Mouse (Mus musculus) heart, postnatal 36 days (tissue): Measurements from ENCODE around the gene Bdh1. TPM values are rescaled to one million over a fixed set of nuclear protein-coding genes. Genes with fewer than 3 reads are reported as not detected.

Source experiments
- DNase-seq, 2 experiments: peaks; one replicate each; pipeline ENCODE4 v3.0.0; 2021 to 2022
- intact Hi-C: fragments of 180-260 bp; cut with DNase I; formaldehyde crosslinking; loops from one replicate; pipeline ENCODE4 v1.15.1; 2025
- total RNA-seq, 2 experiments: library from RNA; stranded (reverse); gene quantifications; 2 replicates each; pipeline ENCODE4 v1.2.3; 2021

Gene Bdh1
- total RNA-seq, 2 experiments from 2014 or later: 7.0 to 42.5 TPM

DNA sequence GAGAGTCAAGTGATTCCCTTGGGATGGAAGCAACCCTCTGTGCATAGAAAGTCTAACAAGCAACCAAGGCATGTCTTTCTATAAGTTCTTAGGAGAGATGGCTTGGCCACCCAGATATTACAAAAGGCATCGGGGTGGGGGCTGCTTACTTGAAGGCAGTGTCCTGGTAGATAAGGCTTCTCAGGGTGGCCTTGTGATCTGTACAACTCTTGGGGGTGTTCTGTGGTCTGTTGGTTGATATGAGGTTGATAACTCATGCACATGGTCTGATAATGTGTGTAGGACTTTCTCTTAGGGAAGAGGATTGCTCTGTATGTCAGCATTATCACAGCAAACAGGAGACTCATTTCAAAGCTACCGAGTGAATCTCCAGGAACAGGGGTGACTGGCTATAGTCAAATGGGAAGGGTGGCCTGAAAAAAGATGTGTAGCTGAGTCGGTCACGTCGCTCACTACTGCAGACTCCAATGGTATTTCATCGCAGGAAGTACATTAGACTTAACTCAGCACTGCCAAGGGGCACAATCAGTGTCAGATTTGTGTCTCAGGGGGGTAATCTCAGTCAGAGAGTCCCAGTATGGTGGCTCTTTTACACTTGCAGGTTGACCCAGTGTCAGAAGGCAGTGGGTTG, 4.5 kb downstream of the Bdh1 start:
- intact Hi-C loops: no loop called here
- DNase-seq: no peak

- no peak for DNase-seq
- intact Hi-C loops: no loop called here
Measured at GRCm38 (mm10) chr16:31428335-31428674, 6.2 kb downstream of the Bdh1 start.

- intact Hi-C loops: no loop called here
- DNase-seq: peak; percentile 15 to 27
Measured at GRCm38 (mm10) chr16:31428675-31429470, 6.8 kb downstream of the Bdh1 start.

GRCm38 (mm10) chr16:31429471-31430155, 7.5 kb downstream of the Bdh1 start:
- peak; percentile 83 to 90 for DNase-seq
- intact Hi-C loops: no loop called here

DNA sequence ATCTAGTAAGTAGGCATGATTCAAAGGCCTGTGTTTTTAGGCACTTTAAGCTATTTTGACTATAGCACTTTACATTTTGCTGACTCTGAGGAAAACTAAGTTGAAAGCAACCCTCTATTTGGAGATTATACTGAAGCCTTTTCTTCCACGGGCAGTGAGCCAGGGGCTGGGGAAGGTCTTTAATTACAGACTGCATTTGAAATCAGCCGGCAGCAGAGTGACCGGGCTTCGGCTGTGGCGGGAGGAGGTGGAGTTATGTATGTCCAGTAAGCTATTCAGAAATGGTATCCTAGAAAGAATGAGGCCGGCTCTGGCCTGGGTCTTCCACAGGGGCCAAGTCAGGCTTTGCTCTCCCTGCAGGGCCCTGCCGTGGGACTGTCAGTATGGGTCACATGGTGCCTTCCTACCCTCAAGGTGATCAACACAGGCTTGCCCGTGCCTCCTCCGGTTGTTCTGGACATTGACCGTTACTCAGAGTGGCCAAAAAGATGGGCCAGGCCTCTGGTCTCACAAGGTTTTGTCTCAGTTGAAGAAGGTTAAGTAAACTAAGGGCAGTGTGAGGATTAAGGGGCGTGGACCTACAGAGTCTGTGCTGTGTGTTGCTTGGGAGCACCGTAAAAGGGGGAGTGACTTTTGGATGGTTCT, 11.5 kb downstream of the Bdh1 start:
- intact Hi-C loops: no loop called here

DNA sequence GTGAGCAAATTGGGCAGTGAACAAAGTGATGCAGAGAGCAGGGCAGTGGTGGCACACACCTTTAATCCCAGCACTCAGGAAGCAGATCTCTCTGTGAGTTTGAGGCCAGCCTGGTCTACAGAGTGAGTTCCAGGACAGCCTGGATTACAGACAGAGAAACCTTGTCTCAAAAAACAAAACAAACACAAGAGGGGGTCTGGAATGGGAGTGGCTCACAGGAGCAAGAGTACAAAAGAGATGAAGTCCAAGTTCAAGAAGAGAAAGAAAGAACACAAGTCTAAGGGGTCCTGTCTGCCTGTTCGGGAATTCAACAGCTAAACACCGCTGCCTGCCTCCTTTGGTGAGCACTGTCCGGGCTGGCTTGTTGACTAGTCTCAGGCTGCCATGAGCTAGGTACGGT, 13.1 kb downstream of the Bdh1 start:
- DNase-seq: no peak
- intact Hi-C loops: no loop called here

More for the DNA sequence above, 11.5 kb downstream of the Bdh1 start:
- no peak for DNase-seq

DNA sequence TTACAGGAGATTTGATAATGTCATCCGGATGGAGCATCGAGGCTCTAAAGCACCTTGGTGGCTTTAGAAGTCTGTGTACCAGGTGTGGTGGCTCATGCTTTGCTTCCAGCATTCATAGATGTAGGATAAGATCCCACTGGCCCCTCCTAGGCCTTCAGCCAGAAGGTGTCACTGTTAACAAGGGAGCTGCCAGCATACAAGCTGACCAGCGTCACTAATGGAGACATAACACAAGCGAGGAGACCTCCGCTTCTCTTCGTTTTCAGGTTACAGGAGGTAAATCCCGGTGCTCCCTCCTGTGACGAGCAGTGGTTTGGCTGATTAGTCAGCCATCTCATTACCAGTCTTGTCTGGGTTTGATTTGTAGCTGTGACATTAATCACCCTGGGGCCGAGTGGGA, 14.0 kb downstream of the Bdh1 start:
- no peak for DNase-seq
- intact Hi-C loops: no loop called here

DNA sequence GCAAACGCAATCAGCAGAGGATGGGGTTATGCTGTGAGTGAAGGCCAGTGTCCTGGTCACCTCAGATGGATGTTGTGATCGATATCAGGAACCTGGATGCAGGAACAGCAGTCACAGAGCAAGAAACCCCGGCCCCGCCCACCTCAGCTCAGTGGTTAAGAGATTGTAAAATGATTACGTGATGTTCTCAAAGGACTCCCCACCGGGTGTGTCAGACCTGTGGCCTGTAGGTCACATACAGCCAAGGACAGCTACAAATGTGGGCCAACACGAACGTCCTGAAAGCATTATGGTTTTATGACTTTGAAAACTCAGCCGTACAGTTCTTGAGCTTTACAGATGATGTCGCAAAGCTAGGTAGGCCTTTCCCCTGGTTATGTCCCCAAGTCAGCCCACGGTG, 15.3 kb downstream of the Bdh1 start:
- intact Hi-C loops: no loop called here
- no peak for DNase-seq

- intact Hi-C loops: no loop called here
- DNase-seq: no peak
Measured at GRCm38 (mm10) chr16:31439529-31439928, 17.4 kb downstream of the Bdh1 start.

- intact Hi-C loops: no loop called here
- no peak for DNase-seq
Measured at GRCm38 (mm10) chr16:31440046-31440445, 18.0 kb downstream of the Bdh1 start.

DNA sequence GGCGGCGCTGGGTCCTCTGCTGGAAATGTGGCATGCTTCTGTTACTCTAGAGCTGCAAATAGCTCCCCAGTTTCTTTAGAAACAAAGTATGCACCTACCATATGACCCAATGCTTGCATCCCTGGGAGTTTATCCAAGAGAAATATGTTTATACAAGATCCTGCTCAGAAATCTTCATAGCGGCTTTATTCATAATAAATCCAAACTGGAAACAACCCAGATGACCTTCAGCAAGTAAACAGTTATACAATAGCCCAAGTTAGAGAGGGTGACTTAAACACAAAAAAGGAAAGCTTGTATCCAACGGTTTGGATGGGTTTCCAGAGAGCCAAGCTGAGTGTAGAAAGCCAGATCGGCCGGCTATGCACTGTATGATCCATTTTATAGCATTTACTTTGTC, 22.4 kb downstream of the Bdh1 start:
- DNase-seq: no peak
- intact Hi-C loops: no loop called here

- intact Hi-C loops: no loop called here
- DNase-seq: no peak
Measured at GRCm38 (mm10) chr16:31446067-31446853, 24.2 kb downstream of the Bdh1 start.

GRCm38 (mm10) chr16:31449973-31450372, 27.9 kb downstream of the Bdh1 start:
- intact Hi-C loops: no loop called here
- DNase-seq: no peak

DNA sequence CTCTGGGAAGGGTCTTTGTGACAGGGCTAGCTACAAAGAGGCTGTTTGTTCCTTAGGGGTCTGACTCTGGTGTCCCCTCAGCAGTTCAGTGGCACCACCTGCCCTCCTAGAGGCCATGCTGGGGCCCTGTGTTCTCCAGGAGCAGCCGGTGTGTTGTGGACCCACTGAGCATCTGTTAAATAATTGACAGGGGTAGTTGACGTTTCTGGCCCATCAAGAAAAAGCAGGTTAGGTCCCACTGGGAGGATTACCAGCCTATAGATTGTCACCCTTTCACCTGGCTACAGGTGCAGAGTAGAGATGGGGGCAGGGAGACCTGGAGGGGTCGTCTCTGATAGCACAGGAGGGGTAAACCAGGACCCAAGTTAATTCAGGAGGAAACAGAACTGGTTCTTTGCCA, 29.2 kb downstream of the Bdh1 start:
- no peak for DNase-seq
- intact Hi-C loops: no loop called here

DNA sequence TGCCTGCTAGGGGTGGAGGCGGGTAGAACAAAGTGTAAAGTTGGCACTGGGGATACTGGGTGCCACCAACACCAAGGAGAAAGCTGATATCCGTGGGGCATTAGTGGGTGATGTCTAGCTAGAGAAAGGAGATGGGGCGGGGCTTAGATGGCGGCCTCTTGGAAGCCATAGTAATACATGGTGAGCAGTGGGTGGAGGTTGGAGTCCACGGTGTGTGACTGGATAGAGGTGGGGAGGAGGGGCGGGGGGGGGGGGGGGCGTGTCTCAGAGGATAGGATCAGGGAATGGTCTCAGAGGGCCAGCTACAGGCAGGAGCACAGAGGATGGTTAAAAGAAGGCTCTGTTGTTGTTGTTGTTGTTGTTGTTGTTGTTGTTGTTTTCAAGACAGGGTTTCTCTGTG, 30.4 kb downstream of the Bdh1 start:
- DNase-seq: no peak
- intact Hi-C loops: no loop called here

DNA sequence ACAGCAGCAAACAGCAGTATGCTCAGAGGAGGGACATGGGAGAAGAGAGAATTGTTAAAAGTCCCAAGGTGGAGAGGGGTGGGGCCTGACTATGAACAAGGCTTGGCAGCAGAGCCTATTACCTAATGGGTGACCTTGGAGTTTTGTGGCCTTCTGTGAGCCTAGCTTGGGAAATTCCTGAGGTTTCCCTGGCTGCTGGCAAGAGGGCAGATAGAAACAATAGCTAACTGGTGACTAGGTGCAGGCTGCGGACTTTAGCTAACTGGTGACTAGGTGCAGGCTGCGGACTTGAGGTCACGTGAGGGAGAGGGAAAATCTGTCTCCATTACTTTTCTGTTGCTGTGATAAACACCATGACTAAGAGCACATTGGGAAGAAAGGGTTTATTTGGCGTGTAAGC, 31.9 kb downstream of the Bdh1 start:
- intact Hi-C loops: no loop called here

GRCm38 (mm10) chr16:31455276-31456045, 33.4 kb downstream of the Bdh1 start:
- intact Hi-C loops: loop anchor here (5.0 kb wide), 2 partner anchors 267 to 462 kb away; no protein-coding TSS in a partner anchor
- DNase-seq: no peak

More for the DNA sequence above, 31.9 kb downstream of the Bdh1 start:
- no peak for DNase-seq

- DNase-seq: peak; percentile 78 to 86
- intact Hi-C loops: loop anchor here (1.0 to 5.0 kb wide), 3 partner anchors 247 to 459 kb away; no protein-coding TSS in a partner anchor
Measured at GRCm38 (mm10) chr16:31458229-31458918, 36.3 kb downstream of the Bdh1 start.

- intact Hi-C loops: loop anchor here (5.0 kb wide), 2 partner anchors 262 to 457 kb away; no protein-coding TSS in a partner anchor
Measured at GRCm38 (mm10) chr16:31459968-31460461, 37.9 kb downstream of the Bdh1 start.

More at GRCm38 (mm10) chr16:31459968-31460461, 37.9 kb downstream of the Bdh1 start:
- DNase-seq: no peak
